Mouse (Mus musculus): Measurements from ENCODE around the gene Irak2. TPM values are rescaled to one million over a fixed set of nuclear protein-coding genes. Genes with fewer than 3 reads are reported as not detected.

Gene Irak2
- polyA plus RNA-seq, 1 experiment from 2014 or later, result 3.2 TPM

- H3K27ac ChIP-seq, result no peak overlapping the region
- ATAC-seq (ENCODE audit: low FRiP score), result no peak
- H3K4me1 ChIP-seq, result no peaks in the 10 kb centered on the region
- no peaks in the 10 kb centered on the region for H3K27me3 ChIP-seq
- no peak overlapping the region for H3K4me2 ChIP-seq (replicated peaks)
- H3K36me3 ChIP-seq, result peaks cover 37% of the 10 kb centered on the region
- H3K4me3 ChIP-seq, result no peak overlapping the region
- no peak overlapping the region for H3K9ac ChIP-seq
- H3K9me3 ChIP-seq (replicated peaks), result no peaks in the 10 kb centered on the region
- WGBS, result 90% methylated on average over 8 of the region's 8 CpGs
Observed at GRCm38 (mm10) chr6:113612258-113612969, 25.9 kb upstream of the Irak2 start.

GRCm38 (mm10) chr6:113614152-113614551 lies 24.1 kb upstream of the Irak2 start:
- Histone ChIP-seq H3K9ac (no peak overlapping the region), H3K27me3 (no peaks in the 10 kb centered on the region), H3K4me3 (no peak overlapping the region), H3K4me2 (replicated peaks) (no peak overlapping the region), H3K36me3 (peaks cover 44% of the 10 kb centered on the region), H3K4me1 (no peaks in the 10 kb centered on the region), H3K27ac (no peak overlapping the region), H3K9me3 (replicated peaks) (no peaks in the 10 kb centered on the region)
- ATAC-seq (ENCODE audit: low FRiP score), result no peak
- 98% methylated on average over 7 of the region's 7 CpGs for WGBS

- no peak for ATAC-seq (ENCODE audit: low FRiP score)
- 95% methylated on average over 8 of the region's 8 CpGs for WGBS
- H3K27me3 ChIP-seq, result no peaks in the 10 kb centered on the region
Observed at GRCm38 (mm10) chr6:113614997-113615396, 23.3 kb upstream of the Irak2 start.

DNA sequence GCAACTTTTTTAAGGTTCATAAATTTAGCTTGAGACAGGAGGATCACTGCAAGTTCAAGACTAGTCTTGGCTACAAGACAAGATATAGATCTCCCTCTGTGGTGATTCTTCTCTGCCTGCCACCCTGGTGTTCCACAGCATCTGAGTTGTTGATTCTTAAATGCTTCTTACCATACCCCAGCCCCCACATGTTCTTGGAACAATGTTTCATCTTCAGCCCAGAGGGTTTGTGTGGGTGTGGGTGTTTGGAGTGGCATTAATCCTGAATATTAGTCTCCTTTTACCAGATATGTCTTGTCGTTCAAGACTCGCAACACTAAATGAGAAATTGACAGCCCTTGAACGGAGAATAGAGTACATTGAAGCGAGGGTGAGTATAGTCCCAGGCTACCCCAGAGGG lies 22.8 kb upstream of the Irak2 start:
- Histone ChIP-seq H3K9ac (no peak overlapping the region), H3K27ac (no peak overlapping the region), H3K4me1 (no peaks in the 10 kb centered on the region), H3K4me2 (replicated peaks) (no peak overlapping the region), H3K9me3 (replicated peaks) (no peaks in the 10 kb centered on the region), H3K4me3 (no peak overlapping the region), H3K27me3 (no peaks in the 10 kb centered on the region), H3K36me3 (peaks cover 42% of the 10 kb centered on the region)
- WGBS, result 94% methylated on average over 4 of the region's 4 CpGs
- no peak for ATAC-seq (ENCODE audit: low FRiP score)

More at GRCm38 (mm10) chr6:113614997-113615396, 23.3 kb upstream of the Irak2 start:
- no peak overlapping the region for H3K27ac ChIP-seq
- H3K9me3 ChIP-seq (replicated peaks), result no peaks in the 10 kb centered on the region
- no peaks in the 10 kb centered on the region for H3K4me1 ChIP-seq
- H3K4me2 ChIP-seq (replicated peaks), result no peak overlapping the region
- no peak overlapping the region for H3K9ac ChIP-seq
- no peak overlapping the region for H3K4me3 ChIP-seq
- peaks cover 44% of the 10 kb centered on the region for H3K36me3 ChIP-seq

- Histone ChIP-seq H3K27me3 (no peaks in the 10 kb centered on the region), H3K4me1 (peaks cover 11% of the 10 kb centered on the region), H3K4me2 (replicated peaks) (peak overlapping the region; percentile 64), H3K9ac (no peak overlapping the region), H3K4me3 (peak overlapping the region; percentile 70), H3K9me3 (replicated peaks) (no peaks in the 10 kb centered on the region), H3K36me3 (peaks cover 9% of the 10 kb centered on the region), H3K27ac (peak overlapping the region; percentile 89; the same call in 1 of the 2 replicates)
- no peak for ATAC-seq (ENCODE audit: low FRiP score)
- 69% methylated on average over 5 of the region's 5 CpGs for WGBS
Observed at GRCm38 (mm10) chr6:113623386-113623785, 14.9 kb upstream of the Irak2 start.

DNA sequence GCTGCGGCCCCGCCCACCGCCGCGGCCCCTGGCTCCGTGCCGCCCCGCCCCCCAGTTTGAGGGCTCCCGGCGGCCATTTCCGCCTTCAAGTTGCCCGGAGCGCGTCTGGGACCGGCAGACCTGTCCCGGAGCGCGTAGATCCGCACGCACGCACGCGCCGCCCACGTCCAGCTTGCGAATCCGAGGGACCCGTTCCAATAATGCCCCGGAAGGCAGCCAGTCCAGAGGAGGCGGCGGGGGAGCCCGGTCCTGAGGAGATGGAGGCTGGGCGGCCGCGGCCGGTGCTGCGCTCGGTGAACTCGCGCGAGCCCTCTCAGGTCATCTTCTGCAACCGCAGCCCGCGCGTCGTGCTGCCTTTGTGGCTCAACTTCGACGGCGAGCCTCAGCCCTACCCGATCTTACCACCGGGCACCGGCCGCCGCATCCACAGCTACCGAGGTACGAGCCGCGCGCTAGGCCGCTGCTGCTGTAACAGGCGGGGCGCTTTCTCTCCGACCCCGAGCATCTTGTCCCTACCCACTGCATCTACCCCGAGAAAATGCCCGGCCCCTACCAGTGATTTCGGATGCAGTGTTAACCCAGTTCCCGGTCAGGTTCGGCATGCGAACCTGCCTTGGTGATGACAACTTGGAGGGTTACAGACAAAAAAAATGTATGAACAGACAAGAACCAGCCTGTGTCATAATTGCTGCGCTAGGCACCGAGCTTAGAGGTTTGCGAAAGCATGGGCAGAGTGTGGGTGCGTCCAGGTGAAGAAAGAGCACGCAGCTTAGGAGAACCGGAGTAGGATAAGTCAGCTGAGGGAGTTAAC lies 14.1 kb upstream of the Irak2 start, which contains the start of gene Vhl:
Vhl (plus strand) TSS at position 19 of the 811 bp plus-strand sequence.
- Histone ChIP-seq H3K9me3 (replicated peaks) (no peaks in the 10 kb centered on the region), H3K4me1 (peaks cover 11% of the 10 kb centered on the region), H3K36me3 (peaks cover 13% of the 10 kb centered on the region), H3K27me3 (no peaks in the 10 kb centered on the region), H3K4me2 (replicated peaks) (peak within 1 kb of the TSS; percentile 64), H3K9ac (peak within 1 kb of the TSS; percentile 75), H3K27ac (peak within 1 kb of the TSS; percentile 89), H3K4me3 (peak within 1 kb of the TSS; percentile 70)
- WGBS, result under 1% methylated on average over 76 of the region's 76 CpGs
- ATAC-seq (ENCODE audit: low FRiP score), result peak; percentile 90

GRCm38 (mm10) chr6:113624989-113625770 lies 13.1 kb upstream of the Irak2 start:
- H3K4me1 ChIP-seq, result peaks cover 11% of the 10 kb centered on the region
- WGBS, result 53% methylated on average over 5 of the region's 5 CpGs
- H3K27me3 ChIP-seq, result no peaks in the 10 kb centered on the region
- H3K36me3 ChIP-seq, result peaks cover 23% of the 10 kb centered on the region
- H3K27ac ChIP-seq, result no peak overlapping the region
- H3K9me3 ChIP-seq (replicated peaks), result no peaks in the 10 kb centered on the region
- H3K4me2 ChIP-seq (replicated peaks), result peak overlapping the region; percentile 64
- ATAC-seq (ENCODE audit: low FRiP score), result no peak
- H3K4me3 ChIP-seq, result peak overlapping the region; percentile 70
- H3K9ac ChIP-seq, result peak overlapping the region; percentile 75

- WGBS, result 85% methylated on average over 5 of the region's 5 CpGs
- peaks cover 58% of the 10 kb centered on the region for H3K36me3 ChIP-seq
- H3K9ac ChIP-seq, result no peak overlapping the region
- H3K9me3 ChIP-seq (replicated peaks), result no peaks in the 10 kb centered on the region
- H3K4me1 ChIP-seq, result peaks cover 4% of the 10 kb centered on the region
- H3K27ac ChIP-seq, result no peak overlapping the region
- no peak overlapping the region for H3K4me2 ChIP-seq (replicated peaks)
- 0 out of 2 replicates have a peak, but pooled peaks cover 2% of the 10 kb centered on the region for H3K27me3 ChIP-seq
- no peak overlapping the region for H3K4me3 ChIP-seq
- no peak for ATAC-seq (ENCODE audit: low FRiP score)
Observed at GRCm38 (mm10) chr6:113630322-113630721, 7.9 kb upstream of the Irak2 start.

GRCm38 (mm10) chr6:113632863-113633262 lies 5.4 kb upstream of the Irak2 start:
- 92% methylated on average over 4 of the region's 4 CpGs for WGBS
- Histone ChIP-seq H3K27me3 (0 out of 2 replicates have a peak, but pooled peaks cover 2% of the 10 kb centered on the region), H3K9me3 (replicated peaks) (no peaks in the 10 kb centered on the region), H3K36me3 (peaks cover 55% of the 10 kb centered on the region), H3K4me1 (no peaks in the 10 kb centered on the region), H3K4me2 (replicated peaks) (no peak overlapping the region), H3K4me3 (no peak overlapping the region), H3K9ac (no peak overlapping the region), H3K27ac (no peak overlapping the region)
- ATAC-seq (ENCODE audit: low FRiP score), result no peak

DNA sequence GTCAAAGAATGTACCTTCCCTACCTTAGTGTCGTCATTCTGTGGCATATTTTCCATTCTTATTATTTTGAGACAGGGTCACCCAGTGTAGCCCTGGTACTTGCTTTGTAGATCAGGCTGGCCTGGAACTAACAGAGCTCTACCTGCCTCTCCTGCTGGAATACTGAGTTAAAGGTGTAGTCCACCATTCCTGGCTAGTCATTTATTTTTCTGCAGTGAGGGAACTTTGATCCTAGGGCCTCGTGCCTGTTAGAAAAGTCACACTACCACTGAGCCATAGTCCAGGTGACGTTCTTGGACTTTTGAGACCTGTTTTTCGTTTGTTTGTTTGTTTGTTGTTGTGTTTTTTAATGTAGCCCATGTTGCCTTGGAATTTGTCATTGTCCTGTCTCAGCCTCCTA lies 934 bp downstream of the Irak2 start:
- Histone ChIP-seq H3K36me3 (0 out of 2 replicates have a peak, but pooled peaks cover under 1% of the 10 kb centered on the region), H3K4me1 (no peaks in the 10 kb centered on the region; the same call in 1 of the 2 replicates), H3K4me2 (replicated peaks) (no peak overlapping the region), H3K9ac (no peak overlapping the region), H3K27me3 (peaks cover 2% of the 10 kb centered on the region; the same call in 1 of the 2 replicates), H3K4me3 (no peak overlapping the region), H3K27ac (no peak overlapping the region), H3K9me3 (replicated peaks) (no peaks in the 10 kb centered on the region)
- ATAC-seq (ENCODE audit: low FRiP score), result no peak
- 83% methylated on average over 4 of the region's 4 CpGs for WGBS

GRCm38 (mm10) chr6:113642605-113643004 lies 4.3 kb downstream of the Irak2 start:
- no peak overlapping the region for H3K27ac ChIP-seq
- H3K4me2 ChIP-seq (replicated peaks), result no peak overlapping the region
- peaks cover 2% of the 10 kb centered on the region; the same call in 1 of the 2 replicates for H3K27me3 ChIP-seq
- no peak overlapping the region for H3K4me3 ChIP-seq
- H3K9ac ChIP-seq, result no peak overlapping the region
- H3K9me3 ChIP-seq (replicated peaks), result no peaks in the 10 kb centered on the region
- no peaks in the 10 kb centered on the region for H3K36me3 ChIP-seq
- WGBS, result 86% methylated on average over 8 of the region's 8 CpGs
- no peaks in the 10 kb centered on the region; the same call in 1 of the 2 replicates for H3K4me1 ChIP-seq
- no peak for ATAC-seq (ENCODE audit: low FRiP score)

GRCm38 (mm10) chr6:113643021-113643420 lies 4.8 kb downstream of the Irak2 start:
- H3K27me3 ChIP-seq, result peaks cover 2% of the 10 kb centered on the region; the same call in 1 of the 2 replicates
- ATAC-seq (ENCODE audit: low FRiP score), result no peak
- H3K4me2 ChIP-seq (replicated peaks), result no peak overlapping the region
- no peak overlapping the region for H3K4me3 ChIP-seq
- H3K36me3 ChIP-seq, result no peaks in the 10 kb centered on the region
- H3K9me3 ChIP-seq (replicated peaks), result no peaks in the 10 kb centered on the region
- WGBS, result 85% methylated on average over 4 of the region's 4 CpGs
- no peaks in the 10 kb centered on the region; the same call in 1 of the 2 replicates for H3K4me1 ChIP-seq
- H3K9ac ChIP-seq, result no peak overlapping the region
- H3K27ac ChIP-seq, result no peak overlapping the region
